Mouse (Mus musculus) heart, postnatal 10 days (tissue): ENCODE results near the gene Utp14a. TPM values are rescaled to one million over a fixed set of nuclear protein-coding genes. Genes with fewer than 3 reads are reported as not detected.
"Not testable (repeated sequence)": the region's sequence is repeated elsewhere in the genome, so short reads cannot be mapped to it uniquely, and the experiment has no call there.

Experiments
- DNase-seq, 2 experiments: peaks; one replicate each; pipeline ENCODE4 v3.0.0; 2021
- intact Hi-C: fragments of 180-260 bp; cut with DNase I; formaldehyde crosslinking; loops from one replicate; pipeline ENCODE4 v1.15.1; 2025
- total RNA-seq, 2 experiments: library from RNA; stranded (reverse); gene quantifications; 2 replicates each; pipeline ENCODE4 v1.2.3; 2021

Utp14a gene
- 10 to 100 TPM; 13.9 to 17.3 TPM for total RNA-seq

GRCm38 (mm10) chrX:48256468-48257007, at the start of gene Utp14a:
Utp14a (plus strand) TSS chrX:48256862.
- DNase-seq: peak; percentile 95 to 98
- intact Hi-C loops: loop anchor here (5.0 kb wide), 2 partner anchors 49 to 259 kb away; partner anchors contain the start of gene Zdhhc9

DNA sequence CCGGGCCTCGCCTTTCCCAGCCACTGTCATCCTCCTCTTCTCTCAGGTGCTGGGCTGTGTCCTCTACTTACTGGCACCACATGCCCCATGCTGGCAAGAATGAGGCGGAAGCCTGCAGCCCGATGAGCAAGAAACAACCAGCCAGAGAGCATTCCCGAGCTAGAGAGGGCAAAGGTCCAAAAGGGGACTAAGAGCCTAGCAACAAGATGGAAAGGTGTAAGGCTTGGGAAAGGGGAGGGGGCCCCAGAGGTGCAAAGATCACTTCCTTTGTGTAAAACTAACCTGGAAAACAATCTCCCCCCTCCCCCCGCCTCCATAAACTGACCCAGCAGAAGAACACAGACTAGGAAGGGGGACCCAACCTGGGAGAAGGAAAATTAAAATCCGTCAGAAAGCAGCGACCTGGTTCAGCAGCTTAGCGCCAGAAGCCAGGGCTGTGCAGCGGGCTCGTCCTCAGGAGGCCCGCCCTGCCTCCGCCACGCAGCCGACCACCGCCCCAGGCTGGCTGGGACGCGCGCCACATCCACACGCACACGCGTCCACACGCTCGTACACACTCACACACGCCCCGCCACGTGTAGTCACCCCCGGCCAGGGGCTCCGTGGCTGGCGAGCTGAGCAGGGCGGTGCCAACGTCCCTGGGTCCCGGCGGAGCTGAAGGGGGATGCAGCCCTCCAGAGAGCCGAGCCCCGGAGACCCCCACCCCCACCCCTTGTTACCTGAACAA, 48.7 kb upstream of the Utp14a start:
- intact Hi-C loops: loop anchor here (5.0 kb wide), 2 partner anchors 49 to 81 kb away; partner anchors contain the start of gene Utp14a
- DNase-seq: peak; percentile 38 to 40

DNA sequence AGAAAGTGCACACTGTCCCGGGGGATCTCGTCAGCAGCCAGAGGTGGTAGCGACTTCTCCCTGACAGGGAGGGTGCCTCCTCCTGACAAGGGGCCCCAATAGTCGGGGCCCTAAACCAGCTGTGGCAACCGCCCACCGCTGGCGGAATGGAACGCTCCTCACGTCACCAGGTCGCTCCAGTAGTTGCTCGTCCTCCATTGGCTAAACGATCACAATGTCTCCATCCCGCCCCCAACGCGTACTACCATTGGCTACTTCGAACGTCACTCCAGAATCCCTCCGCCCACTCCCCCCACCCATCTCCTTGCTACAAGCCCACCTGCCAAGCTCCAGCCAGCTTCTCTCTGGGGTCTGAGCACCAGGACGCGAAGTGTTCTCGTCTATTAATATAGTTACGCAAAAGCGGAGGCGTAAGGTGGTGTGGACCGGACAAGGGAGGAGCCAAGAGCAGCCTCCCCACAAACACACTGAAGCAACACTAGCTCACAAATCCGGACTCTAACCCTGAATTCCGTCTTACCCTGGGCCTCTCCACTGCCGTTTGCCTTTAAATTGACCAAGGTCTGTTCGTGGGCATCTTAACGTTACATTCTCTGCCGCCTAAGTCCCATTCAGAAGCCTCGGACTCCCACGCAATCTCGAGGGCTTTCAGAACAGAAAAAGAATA, 48.0 kb upstream of the Utp14a start, which contains the start of gene Zdhhc9:
Gene Zdhhc9, minus strand, starts transcription at position 360 of the 667 bp plus-strand sequence.
- intact Hi-C loops: loop anchor here (5.0 kb wide), 2 partner anchors 49 to 81 kb away; partner anchors contain the start of gene Utp14a
- DNase-seq: peak; percentile 89 to 90

GRCm38 (mm10) chrX:48209746-48210145, 46.9 kb upstream of the Utp14a start:
- intact Hi-C loops: loop anchor here (5.0 kb wide), 2 partner anchors 48 to 82 kb away; partner anchors contain the start of gene Utp14a
- DNase-seq: not testable (repeated sequence)

DNA sequence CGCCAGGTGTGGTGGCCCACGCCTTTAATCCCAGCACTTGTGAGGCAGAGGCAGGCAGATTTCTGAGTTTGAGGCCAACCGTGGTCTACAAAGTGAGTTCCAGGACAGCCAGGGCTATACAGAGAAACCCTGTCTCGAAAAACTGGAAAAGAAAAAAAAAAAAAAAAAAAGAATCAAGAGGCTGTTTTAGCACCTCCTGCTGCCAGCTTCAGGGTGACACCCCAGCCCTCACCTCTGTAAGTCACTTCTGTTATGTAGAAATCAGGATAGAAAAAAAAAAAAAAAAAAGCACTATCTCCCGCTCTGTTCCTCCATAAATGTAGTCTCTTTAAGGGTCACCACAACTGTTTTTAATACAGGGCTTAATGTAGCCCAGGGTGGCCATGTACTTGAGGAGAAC, 37.2 kb upstream of the Utp14a start:
- intact Hi-C loops: no loop called here
- no peak for DNase-seq

DNA sequence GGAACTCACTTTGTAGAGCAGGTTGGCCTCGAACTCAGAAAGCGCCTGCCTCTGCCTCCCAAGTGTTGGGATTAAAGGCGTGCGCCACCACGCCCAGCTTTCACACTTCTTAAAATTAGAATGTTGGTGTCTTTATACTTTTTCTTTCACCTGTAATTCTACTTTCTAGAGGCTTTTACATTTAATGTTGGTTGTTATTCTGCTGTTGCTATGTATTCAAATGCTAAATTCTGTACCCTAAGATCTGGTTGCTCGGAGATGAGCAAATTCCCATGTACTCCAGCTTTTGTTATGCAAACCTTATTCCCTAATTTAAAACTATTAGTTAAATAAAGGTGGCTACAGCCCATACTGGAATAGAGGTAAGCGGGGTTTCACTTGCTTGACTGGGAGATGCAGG, 34.0 kb upstream of the Utp14a start:
- intact Hi-C loops: no loop called here
- DNase-seq: no peak

DNA sequence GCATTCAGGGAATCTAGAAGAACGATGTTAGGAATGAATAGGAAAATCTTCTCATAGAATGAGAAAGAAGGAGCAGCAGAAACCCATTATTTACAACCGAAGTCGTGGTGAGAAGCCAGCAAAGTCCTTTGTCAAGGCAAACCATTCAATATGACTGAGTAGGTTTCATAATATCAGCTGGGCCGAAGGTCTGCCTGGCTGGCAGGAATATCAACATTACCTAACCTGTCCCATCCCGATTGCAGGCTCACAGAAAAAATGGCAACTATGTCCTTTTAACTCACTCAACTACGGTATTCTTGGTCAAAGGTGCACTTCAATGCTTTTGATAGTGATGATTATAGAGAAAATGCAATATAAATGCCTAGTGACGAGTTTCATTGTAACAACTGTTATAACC, 30.4 kb upstream of the Utp14a start:
- DNase-seq: no peak
- intact Hi-C loops: no loop called here

GRCm38 (mm10) chrX:48234417-48234816, 22.2 kb upstream of the Utp14a start:
- intact Hi-C loops: no loop called here
- DNase-seq: peak; percentile 5 to 7

- intact Hi-C loops: loop anchor here (5.0 kb wide), 2 partner anchors 49 to 259 kb away; partner anchors contain the start of gene Zdhhc9
- DNase-seq: peak; percentile 4 to 10
Observed at GRCm38 (mm10) chrX:48255830-48256428, 733 bp upstream of the Utp14a start.

GRCm38 (mm10) chrX:48257011-48257410, 349 bp downstream of the Utp14a start:
- DNase-seq: no peak
- intact Hi-C loops: loop anchor here (5.0 kb wide), 2 partner anchors 50 to 260 kb away; partner anchors contain the start of gene Zdhhc9

DNA sequence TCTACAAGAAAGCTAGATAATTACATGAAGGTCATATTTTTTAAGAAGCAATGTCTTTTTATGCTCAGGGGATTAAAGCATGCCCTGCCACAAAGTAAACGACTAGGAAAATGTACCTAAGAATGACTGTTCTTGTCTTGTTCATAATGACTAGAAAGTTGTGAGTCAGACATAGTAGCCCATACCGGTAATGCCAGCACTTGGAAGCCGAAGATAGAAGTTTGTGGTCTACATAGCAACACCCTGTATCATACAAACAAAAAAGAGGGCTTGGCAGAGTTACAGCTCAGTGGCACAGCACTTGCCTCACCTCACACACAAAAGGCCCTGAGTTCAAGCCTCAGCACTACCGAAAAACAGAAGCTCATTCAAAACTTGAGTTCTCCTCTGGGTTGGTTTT, 15.0 kb downstream of the Utp14a start:
- intact Hi-C loops: no loop called here
- DNase-seq: no peak

DNA sequence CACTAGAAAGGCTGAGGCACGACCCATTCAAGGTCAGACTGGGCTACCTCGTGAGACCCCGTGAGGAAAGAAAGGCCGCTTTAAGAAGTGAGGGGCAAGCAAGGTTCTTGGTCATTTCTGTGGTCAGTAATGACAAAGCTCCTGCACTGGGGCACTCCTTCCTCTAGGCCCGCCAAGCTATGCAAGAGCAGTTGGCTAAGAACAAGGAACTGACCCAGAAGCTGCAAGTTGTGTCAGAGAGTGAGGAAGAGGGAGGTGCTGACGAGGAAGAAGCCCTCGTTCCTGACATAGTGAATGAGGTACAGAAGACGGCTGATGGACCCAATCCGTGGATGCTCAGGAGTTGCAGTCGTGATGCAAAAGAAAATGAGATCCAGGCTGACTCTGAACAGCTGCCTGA, 18.0 kb downstream of the Utp14a start:
- DNase-seq: no peak

DNA sequence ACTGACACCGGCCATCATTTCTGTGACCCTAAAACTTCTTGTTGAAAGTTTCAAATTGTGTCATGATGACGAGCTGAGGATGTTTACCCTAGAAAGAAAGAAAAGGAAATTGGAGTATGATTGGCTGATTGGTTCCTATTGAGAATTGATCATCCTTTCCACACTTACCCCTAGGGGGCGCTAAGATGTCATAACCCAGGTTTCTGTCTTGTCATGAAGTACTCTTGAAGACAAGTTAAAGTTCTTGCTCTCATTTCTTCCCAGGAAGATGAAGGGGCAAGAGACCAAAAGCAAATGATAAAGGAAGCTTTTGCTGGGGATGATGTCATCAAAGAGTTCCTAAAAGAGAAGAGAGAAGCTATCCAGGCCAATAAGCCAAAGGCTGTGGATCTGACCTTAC, 21.4 kb downstream of the Utp14a start:
- DNase-seq: peak; percentile 37 to 59
- intact Hi-C loops: loop anchor here (1.0 to 5.0 kb wide), 3 partner anchors 105 to 291 kb away; no protein-coding TSS in a partner anchor

More for the DNA sequence above, 18.0 kb downstream of the Utp14a start:
- intact Hi-C loops: loop anchor here (5.0 kb wide), 1 partner anchor 287 kb away; no protein-coding TSS in a partner anchor

DNA sequence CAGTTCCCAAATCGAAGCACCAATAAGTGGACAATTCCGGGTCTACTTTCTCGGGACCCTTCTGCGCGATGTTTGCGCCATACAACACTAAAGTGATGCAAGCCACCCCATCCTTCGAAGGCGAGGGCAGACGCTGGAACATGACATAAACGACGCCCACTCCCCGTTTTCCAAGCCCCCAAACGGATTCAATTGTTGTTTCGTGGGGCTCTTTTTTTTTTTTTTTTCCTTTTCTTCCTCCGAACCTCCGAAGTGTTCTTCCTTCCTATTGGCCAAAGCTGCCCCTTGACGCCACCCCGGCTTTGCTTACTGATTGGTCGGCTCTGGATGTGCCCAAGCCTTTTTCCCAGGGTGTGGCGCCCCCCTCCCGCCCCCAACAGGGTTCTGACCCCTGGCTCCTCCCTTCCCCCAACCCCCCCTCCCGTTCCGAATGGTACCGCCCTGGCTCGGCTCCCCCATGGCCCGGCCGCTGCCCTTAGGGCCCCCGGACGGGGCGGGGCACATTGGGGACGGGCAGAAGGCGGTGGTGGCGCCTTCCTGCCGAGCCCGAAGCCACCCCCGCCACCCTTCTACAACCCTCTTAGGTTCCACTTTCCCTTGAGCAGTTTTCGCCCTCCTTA, 27.8 kb downstream of the Utp14a start:
- DNase-seq: peak in 1 of 2 experiments; percentile 87
- intact Hi-C loops: loop anchor here (10.0 kb wide), 1 partner anchor 230 kb away; the partner anchor contains the start of genes Aifm1 and Rab33a

DNA sequence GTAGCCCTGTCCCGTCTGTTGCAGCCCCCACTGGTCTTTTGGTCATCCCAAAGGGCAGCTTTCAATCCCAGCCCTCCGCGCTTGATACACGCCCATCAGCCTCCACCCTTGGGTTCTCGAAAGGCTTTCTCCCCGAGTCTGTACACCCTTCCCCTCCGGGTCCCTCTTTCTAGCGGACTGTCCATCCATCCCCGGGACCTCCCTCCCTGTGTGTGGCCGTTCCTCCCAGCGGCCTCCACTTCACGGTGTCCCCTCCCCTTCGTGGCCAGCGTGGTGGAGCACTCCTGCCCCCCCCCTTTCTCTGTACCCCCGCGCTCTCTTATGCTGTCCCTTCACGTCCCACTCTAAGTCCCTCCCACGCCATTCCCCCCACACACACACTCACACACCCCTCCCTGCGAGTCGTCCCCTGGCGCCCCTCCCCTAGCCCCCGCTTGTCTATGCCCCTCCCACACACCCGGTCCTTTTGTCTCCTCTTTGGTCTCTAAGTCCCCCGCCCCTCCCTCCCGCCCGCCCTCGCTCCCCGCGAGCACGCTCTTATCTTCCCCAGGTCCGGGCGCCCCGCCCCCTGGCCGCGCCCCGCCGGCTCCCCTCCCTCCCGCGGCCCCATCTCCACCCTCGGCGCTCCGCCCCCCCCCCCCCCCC, 28.5 kb downstream of the Utp14a start:
- intact Hi-C loops: loop anchor here (10.0 kb wide), 1 partner anchor 230 kb away; the partner anchor contains the start of genes Aifm1 and Rab33a
- DNase-seq: peak; percentile 77 to 81

DNA sequence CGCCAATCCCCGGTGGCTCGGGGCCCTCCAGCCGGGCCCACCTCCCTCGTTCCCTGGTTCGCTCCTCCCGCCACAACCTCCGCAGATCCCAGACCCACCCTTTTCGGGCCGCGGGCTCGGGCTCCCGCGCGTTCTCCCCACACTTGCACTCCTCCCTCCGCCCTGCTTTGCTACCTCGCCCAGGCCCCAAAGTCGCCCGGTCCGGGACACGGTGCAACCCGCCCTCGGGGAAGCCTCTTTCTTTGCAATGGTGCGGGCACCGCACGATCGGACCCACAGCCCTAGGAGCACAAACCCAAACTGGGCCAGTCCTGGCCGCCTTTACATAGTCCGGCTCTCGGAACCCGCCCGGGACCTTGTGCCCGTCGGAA, 29.0 kb downstream of the Utp14a start:
- intact Hi-C loops: loop anchor here (2.0 to 10.0 kb wide), 2 partner anchors 55 to 229 kb away; partner anchors contain the start of genes Aifm1, Bcorl1 and Rab33a
- peak; percentile 60 to 61 for DNase-seq

GRCm38 (mm10) chrX:48286488-48286887, 29.8 kb downstream of the Utp14a start:
- intact Hi-C loops: loop anchor here (2.0 to 10.0 kb wide), 2 partner anchors 54 to 228 kb away; partner anchors contain the start of genes Aifm1, Bcorl1 and Rab33a
- DNase-seq: no peak

GRCm38 (mm10) chrX:48288008-48288407, 31.3 kb downstream of the Utp14a start:
- intact Hi-C loops: loop anchor here (10.0 kb wide), 1 partner anchor 227 kb away; the partner anchor contains the start of genes Aifm1 and Rab33a

DNA sequence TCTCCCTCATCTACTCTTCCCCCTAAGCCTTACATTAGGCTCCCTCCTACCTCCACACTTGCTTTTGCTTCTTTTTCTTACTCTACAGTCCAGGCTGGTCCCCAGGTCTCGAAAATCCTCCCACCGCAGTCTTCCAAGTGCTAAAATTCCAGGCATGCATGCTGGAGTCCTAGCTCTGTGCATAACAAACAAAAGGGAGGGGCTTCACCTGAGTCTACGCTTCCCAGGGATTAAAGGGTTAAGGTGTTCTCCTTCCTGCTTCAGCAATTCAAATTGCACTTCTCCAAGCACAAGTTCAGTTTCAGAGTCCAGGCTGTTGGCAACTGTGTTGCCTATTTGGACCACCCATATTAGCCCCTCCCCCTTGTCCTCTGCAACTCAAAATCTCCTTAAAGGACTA, 34.8 kb downstream of the Utp14a start:
- intact Hi-C loops: no loop called here
- DNase-seq: no peak

More at GRCm38 (mm10) chrX:48288008-48288407, 31.3 kb downstream of the Utp14a start:
- DNase-seq: no peak
